Mouse (Mus musculus) liver, embryonic 14.5 days (tissue): ENCODE measurements around the gene Gch1.
A peak's percentile ranks its signal among the peaks of the same experiment; 100 is the strongest.

ENCODE experiments used
- CTCF ChIP-seq: IDR thresholded peaks from 2 replicates; pipeline ENCODE4 v1.5.1; 2016; ENCODE audit warnings: antibody characterized with exemption, low read depth, control low read depth
- EP300 ChIP-seq: IDR thresholded peaks from 2 replicates; pipeline ENCODE4 v1.6.1; 2016; ENCODE audit warnings: antibody characterized with exemption, low read depth

DNA sequence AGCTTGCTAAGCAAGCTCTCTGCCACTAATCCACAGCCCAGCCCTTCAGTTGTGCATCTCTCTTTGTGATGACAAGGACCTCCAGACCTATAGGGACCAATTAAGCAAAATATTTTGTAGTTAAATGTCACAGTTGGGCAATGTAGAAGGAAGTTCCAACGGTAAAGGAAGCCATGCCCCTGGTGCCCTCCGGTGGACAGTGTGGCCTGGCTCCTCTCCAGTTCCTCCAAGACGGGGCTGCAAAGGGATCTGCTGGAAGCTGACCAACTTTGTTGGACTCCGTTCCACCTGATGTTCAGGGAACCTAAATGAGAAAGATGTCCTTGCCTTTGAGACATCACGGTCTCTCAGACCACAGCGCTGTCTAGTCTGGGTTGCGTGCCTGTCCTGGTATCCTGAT, 71.7 kb downstream of the Gch1 start:
- TF ChIP-seq CTCF: peak; percentile 30; the same call in 1 of the 2 replicates
- no peak for TF ChIP-seq EP300
